Mouse (Mus musculus) limb, embryonic 11.5 days (tissue): ENCODE data around the gene Bud31. TPM values are rescaled to one million over a fixed set of nuclear protein-coding genes. Genes with fewer than 3 reads are reported as not detected.
"Not testable (repeated sequence)": the region's sequence is repeated elsewhere in the genome, so short reads cannot be mapped to it uniquely, and the experiment has no call there.

Experiments used
- ATAC-seq: fragments of 200-750 bp; cut with Nextera tagmentation; 2 replicates; pipeline ENCODE4 v1.8.0; 2017; ENCODE audit warnings: low read depth; ENCODE audit not compliant: insufficient number of reproducible peaks, low FRiP score, low TSS enrichment
- DNase-seq: peaks from one replicate; pipeline ENCODE4 v3.0.0-alpha.2; 2015; ENCODE audit warnings: low spot score
- H3K27ac ChIP-seq: fragments of 300-500 bp; sonication (generic); replicated peaks from 2 replicates; pipeline ENCODE4 v1.5.1; 2014; ENCODE audit warnings: low read depth, mild to moderate bottlenecking, low read length
- H3K27me3 ChIP-seq: fragments of 300-500 bp; sonication (generic); 2 replicates; pipeline ENCODE4 v1.6.1; 2014; ENCODE audit warnings: mild to moderate bottlenecking, low read length, mixed read lengths; ENCODE audit not compliant: control insufficient read depth, insufficient read depth
- H3K36me3 ChIP-seq: fragments of 300-500 bp; sonication (generic); 2 replicates; pipeline ENCODE4 v1.6.1; 2014; ENCODE audit warnings: mild to moderate bottlenecking, low read length, moderate library complexity, mixed read lengths; ENCODE audit not compliant: control insufficient read depth, insufficient read depth
- H3K4me1 ChIP-seq: fragments of 300-500 bp; sonication (generic); 2 replicates; pipeline ENCODE4 v1.6.1; 2014; ENCODE audit warnings: low read length, mixed read lengths; ENCODE audit not compliant: control insufficient read depth, insufficient read depth
- H3K4me2 ChIP-seq: fragments of 300-500 bp; sonication (generic); 2 replicates; pipeline ENCODE4 v1.6.1; 2014; ENCODE audit warnings: low read depth, mild to moderate bottlenecking, moderate library complexity; ENCODE audit not compliant: severe bottlenecking
- H3K4me3 ChIP-seq: fragments of 300-500 bp; sonication (generic); 2 replicates; pipeline ENCODE4 v1.5.1; 2014; ENCODE audit warnings: low read depth, low read length
- H3K9ac ChIP-seq: fragments of 300-500 bp; sonication (generic); 2 replicates; pipeline ENCODE4 v1.6.1; 2014; ENCODE audit warnings: mild to moderate bottlenecking, low read length
- H3K9me3 ChIP-seq: fragments of 300-500 bp; sonication (generic); 2 replicates; pipeline ENCODE4 v1.6.1; 2016; ENCODE audit warnings: low read length; ENCODE audit not compliant: control insufficient read depth
- WGBS: fragments of 180-500 bp; shearing (Covaris S2); extraction: QIAGEN DNeasy Blood & Tissue Kit; methylation state at CpG from one replicate; pipeline ENCODE4 v1.1.7; 2014; 5-methylcytosine and 5-hydroxymethylcytosine counted together
- polyA plus RNA-seq: library from polyadenylated mRNA; unstranded; fragments of >200 nt; fragmentation: Nextera tagmentation; extraction: Ambion mirVana; gene quantifications from 2 replicates; pipeline ENCODE4 v1.2.1, GENCODE M21; 2014

The Bud31 gene
- polyA plus RNA-seq, 1 experiment from 2014 or later: 287 TPM

- Histone ChIP-seq H3K4me1 (no peaks in the 10 kb centered on the region), H3K36me3 (peaks cover 58% of the 10 kb centered on the region), H3K4me3 (no peak overlapping the region), H3K9me3 (no peaks in the 10 kb centered on the region), H3K27me3 (no peaks in the 10 kb centered on the region), H3K4me2 (no peak overlapping the region), H3K27ac (no peak overlapping the region), H3K9ac (no peak overlapping the region)
- DNase-seq (no peak), ATAC-seq (no peak)
- WGBS: 90% methylated on average over 3 of the region's 3 CpGs
These were observed 9.2 kb upstream of the Bud31 start for GRCm38 (mm10) chr5:145130995-145131394.

- H3K27me3 ChIP-seq, H3K9me3 ChIP-seq, H3K27ac ChIP-seq, ATAC-seq, H3K4me1 ChIP-seq, DNase-seq, H3K4me3 ChIP-seq, H3K4me2 ChIP-seq, H3K9ac ChIP-seq: not testable (repeated sequence)
- peaks cover 51% of the 10 kb centered on the region for H3K36me3 ChIP-seq
- 89% methylated on average over 6 of the region's 6 CpGs for whole genome bisulfite sequencing
These were observed 6.9 kb upstream of the Bud31 start for GRCm38 (mm10) chr5:145133275-145133674.

DNA sequence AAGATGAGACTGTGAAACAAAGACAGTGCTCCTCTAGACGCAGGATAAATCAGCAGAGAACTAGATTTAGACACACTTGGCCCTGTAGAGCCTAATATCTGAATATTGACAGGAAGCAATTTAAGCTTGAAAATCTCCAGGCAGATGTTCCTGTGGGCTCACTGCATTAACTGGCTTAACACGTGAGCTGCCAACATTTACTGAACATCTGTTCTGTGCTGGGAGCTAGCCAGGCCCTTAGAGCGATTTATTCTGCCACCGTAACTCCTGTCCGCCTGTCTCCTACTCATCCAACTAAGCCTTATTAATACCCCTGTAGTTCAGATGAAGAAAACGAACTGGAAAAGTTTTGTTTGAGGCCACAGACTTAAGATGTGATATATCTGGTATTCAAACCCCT, 1.3 kb upstream of the Bud31 start:
- H3K4me1 ChIP-seq: 0 out of 2 replicates have a peak, but pooled peaks cover 4% of the 10 kb centered on the region
- WGBS: 16% methylated on average over 6 of the region's 6 CpGs
- H3K9me3 ChIP-seq: no peaks in the 10 kb centered on the region
- no peaks in the 10 kb centered on the region for H3K27me3 ChIP-seq
- H3K4me3 ChIP-seq: peak overlapping the region; percentile 97
- peaks cover 16% of the 10 kb centered on the region for H3K36me3 ChIP-seq
- DNase-seq: no peak
- peak overlapping the region; percentile 91 for H3K9ac ChIP-seq
- ATAC-seq: no peak
- H3K27ac ChIP-seq: no peak overlapping the region
- peak overlapping the region; percentile 63 for H3K4me2 ChIP-seq

GRCm38 (mm10) chr5:145140611-145141010, 449 bp downstream of the Bud31 start:
- H3K27ac ChIP-seq: 0 out of 2 replicates have a peak overlapping the region, but pooled peaks have one; percentile 26
- H3K4me2 ChIP-seq: peak overlapping the region; percentile 63
- H3K9ac ChIP-seq: peak overlapping the region; percentile 91
- DNase-seq (no peak), ATAC-seq (0 out of 2 replicates have a peak, but pooled peaks have one; percentile 10)
- H3K4me3 ChIP-seq: peak overlapping the region; percentile 97
- no peaks in the 10 kb centered on the region for H3K27me3 ChIP-seq
- peaks cover 16% of the 10 kb centered on the region for H3K36me3 ChIP-seq
- H3K4me1 ChIP-seq: 0 out of 2 replicates have a peak, but pooled peaks cover 4% of the 10 kb centered on the region
- 1% methylated on average over 18 of the region's 18 CpGs for WGBS
- no peaks in the 10 kb centered on the region for H3K9me3 ChIP-seq

DNA sequence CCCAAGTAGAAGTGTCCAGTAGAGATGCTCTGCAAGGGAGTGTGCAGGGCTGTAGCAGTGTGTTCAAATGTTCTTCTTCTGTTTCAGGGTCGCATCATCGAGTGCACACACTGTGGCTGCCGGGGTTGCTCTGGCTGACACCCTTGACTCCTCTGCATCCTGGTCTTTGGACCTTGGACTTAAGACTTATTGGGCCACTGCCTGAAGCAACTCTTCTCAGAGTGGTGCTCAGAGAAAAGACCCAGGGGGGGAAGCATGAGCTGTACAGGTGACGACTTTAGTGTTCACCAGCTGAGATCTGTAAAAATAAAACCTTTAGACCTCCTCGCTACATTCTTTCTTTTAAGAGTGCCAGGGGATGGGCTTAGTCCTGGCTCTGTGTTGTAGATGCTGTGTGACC, 7.6 kb downstream of the Bud31 start:
- H3K9ac ChIP-seq: no peak overlapping the region
- WGBS: 93% methylated on average over 5 of the region's 5 CpGs
- H3K36me3 ChIP-seq: peaks cover 49% of the 10 kb centered on the region
- no peak overlapping the region for H3K4me2 ChIP-seq
- H3K27ac ChIP-seq: no peak overlapping the region
- H3K4me1 ChIP-seq: no peaks in the 10 kb centered on the region
- DNase-seq (no peak), ATAC-seq (no peak)
- H3K4me3 ChIP-seq: no peak overlapping the region
- no peaks in the 10 kb centered on the region for H3K9me3 ChIP-seq
- no peaks in the 10 kb centered on the region for H3K27me3 ChIP-seq

DNA sequence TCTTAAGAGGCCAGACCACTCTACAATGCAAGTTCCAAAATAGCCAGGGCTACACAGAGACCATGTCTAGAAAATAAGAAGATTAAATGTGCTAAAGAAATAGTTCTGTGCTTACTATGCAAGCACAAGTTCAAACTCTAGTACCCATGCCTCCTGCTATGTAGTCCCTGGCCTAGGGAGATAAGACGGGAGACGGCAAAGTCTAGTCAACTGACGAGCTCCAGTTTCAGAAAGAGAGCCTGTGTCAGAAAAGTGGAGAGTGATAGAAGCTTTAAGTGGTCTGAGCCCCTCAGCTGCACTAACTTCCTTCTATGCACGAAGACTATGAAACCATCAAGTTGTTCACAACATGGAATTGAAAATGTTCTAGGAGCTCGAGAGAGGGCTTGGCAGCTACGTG, 9.1 kb downstream of the Bud31 start:
- Histone ChIP-seq H3K9ac (no peak overlapping the region), H3K9me3 (no peaks in the 10 kb centered on the region), H3K27ac (no peak overlapping the region), H3K4me1 (no peaks in the 10 kb centered on the region), H3K4me3 (no peak overlapping the region), H3K27me3 (no peaks in the 10 kb centered on the region), H3K36me3 (peaks cover 51% of the 10 kb centered on the region), H3K4me2 (no peak overlapping the region)
- ATAC-seq (no peak), DNase-seq (no peak)
- 93% methylated on average over 6 of the region's 6 CpGs for WGBS

- 94% methylated on average over 5 of the region's 5 CpGs for WGBS
- Histone ChIP-seq H3K9me3 (no peaks in the 10 kb centered on the region), H3K9ac (no peak overlapping the region), H3K27me3 (no peaks in the 10 kb centered on the region), H3K4me2 (no peak overlapping the region), H3K4me1 (no peaks in the 10 kb centered on the region), H3K36me3 (peaks cover 34% of the 10 kb centered on the region; the same call in 1 of the 2 replicates), H3K27ac (no peak overlapping the region), H3K4me3 (no peak overlapping the region)
- ATAC-seq: no peak
- no peak for DNase-seq
These were observed 12.5 kb downstream of the Bud31 start for GRCm38 (mm10) chr5:145152690-145153089.

DNA sequence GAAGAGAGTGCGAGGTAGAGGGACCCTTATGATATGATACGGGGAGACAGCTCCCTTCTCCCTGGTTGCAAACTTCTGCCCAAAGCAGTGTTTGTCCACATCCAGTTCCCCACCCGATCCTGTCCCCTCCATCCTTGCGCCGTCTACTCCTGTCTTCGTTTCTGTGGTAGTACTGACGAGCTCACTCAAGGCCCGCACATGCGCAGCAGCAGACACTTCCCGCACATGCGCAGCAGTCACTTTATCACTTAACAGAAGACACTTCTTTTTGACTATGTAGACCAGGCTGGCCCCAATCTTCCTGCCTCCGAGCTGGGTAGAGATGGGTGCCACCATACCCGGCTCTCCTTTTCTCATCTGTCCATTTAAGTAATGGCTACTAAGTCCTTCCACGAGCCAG, 21.2 kb downstream of the Bud31 start:
- WGBS: 95% methylated on average over 14 of the region's 14 CpGs
- peaks cover 13% of the 10 kb centered on the region for H3K36me3 ChIP-seq
- peaks cover 5% of the 10 kb centered on the region for H3K4me1 ChIP-seq
- no peak overlapping the region for H3K4me3 ChIP-seq
- no peaks in the 10 kb centered on the region for H3K27me3 ChIP-seq
- H3K9ac ChIP-seq: no peak overlapping the region
- H3K9me3 ChIP-seq: no peaks in the 10 kb centered on the region
- H3K4me2 ChIP-seq: no peak overlapping the region
- no peak for ATAC-seq
- no peak for DNase-seq
- no peak overlapping the region for H3K27ac ChIP-seq

GRCm38 (mm10) chr5:145164710-145165109, 24.5 kb downstream of the Bud31 start:
- WGBS: 76% methylated on average over 3 of the region's 3 CpGs
- Histone ChIP-seq H3K4me1 (peaks cover 14% of the 10 kb centered on the region), H3K27ac (no peak overlapping the region), H3K4me3 (no peak overlapping the region), H3K36me3 (peaks cover 8% of the 10 kb centered on the region), H3K9me3 (no peaks in the 10 kb centered on the region), H3K4me2 (no peak overlapping the region), H3K9ac (no peak overlapping the region), H3K27me3 (no peaks in the 10 kb centered on the region)
- DNase-seq (no peak), ATAC-seq (no peak)
